Mouse (Mus musculus) spleen, adult 2 months (tissue): Measurements from ENCODE around the gene Dusp10.

Source experiments
- CTCF ChIP-seq: fragments of 200-500 bp; IDR thresholded peaks from 2 replicates; pipeline ENCODE4 v1.5.1; 2011; ENCODE audit warnings: mild to moderate bottlenecking, inconsistent platforms; ENCODE audit not compliant: insufficient read depth, insufficient read length, insufficient replicate concordance; ENCODE audit errors: extremely low read depth
- POLR2A ChIP-seq: fragments of 200-500 bp; IDR thresholded peaks from 2 replicates; pipeline ENCODE4 v1.6.1; 2011; ENCODE audit warnings: low read depth, low read length, inconsistent platforms

GRCm38 (mm10) chr1:183987711-183988245 is 25.3 kb upstream of the Dusp10 start:
- TF ChIP-seq POLR2A (no peak), CTCF (no peak)
